In genomic region chr3:101070230-101070795, GRCm38 (mm10) we compare ENCODE assay signal across 8 mouse cellular contexts. TPM values are rescaled to one million over a fixed set of nuclear protein-coding genes. Genes with fewer than 3 reads are reported as not detected.
DNase-seq lines count a peak whose midpoint lies in the region; ATAC-seq and TF ChIP-seq lines count a peak whose summit lies in the region.

No protein-coding gene starts in this region.

- H3K9ac ChIP-seq in intestine, embryonic 16.5 days (ENCODE audit: low read depth, low read length) = no peak overlapping the region

- peak; percentile 70 for DNase-seq in 3134 (ENCODE audit: extremely low read depth, insufficient read length, low spot score)
- DNase-seq in adrenal gland, postnatal 10 days = peak; percentile 68
- peak; percentile 85 for DNase-seq in gastrocnemius, postnatal 14 days
- no peak for DNase-seq in left cerebral cortex, postnatal 4 days
- no peak for DNase-seq in embryo, embryonic 10 days (ENCODE audit: low spot score)
- no peak for DNase-seq in frontal cortex, adult 2 months (ENCODE audit: extremely low spot score in 1 of 2, low spot score in 1 of 2)

- no peak overlapping the region for H3K4me2 ChIP-seq in intestine, embryonic 16.5 days (ENCODE audit: low read depth, low read length)
- peak overlapping the region; percentile 63 for H3K4me2 ChIP-seq in myocyte (ENCODE audit: low read depth)

- WGBS in intestine, embryonic 16.5 days = 49% methylated on average over 10 of the region's 10 CpGs

- TF ChIP-seq POLR2A in myocyte (IDR thresholded peaks at IDR 0.05; ENCODE audit: insufficient read length, low read depth) = no peak

- H3ac ChIP-seq in myocyte (ENCODE audit: control insufficient read depth, insufficient read length) = no peak overlapping the region

- H3K4me1 ChIP-seq in intestine, embryonic 16.5 days (ENCODE audit: control insufficient read depth, insufficient read depth, low read length) = peaks cover 14% of the 10 kb centered on the region; the same call in 1 of the 2 replicates

- H3K9me3 ChIP-seq in intestine, embryonic 16.5 days (ENCODE audit: control insufficient read depth, low read length) = no peaks in the 10 kb centered on the region

- intact Hi-C loops in gastrocnemius, postnatal 14 days (cut with DNase I; ENCODE audit: low total_unique reads) = no loop called here
- intact Hi-C loops in left cerebral cortex, postnatal 4 days (cut with DNase I) = no loop called here

- peak overlapping the region; percentile 58; the same call in 1 of the 2 replicates for H3K27ac ChIP-seq in intestine, embryonic 16.5 days (ENCODE audit: low read length)

- no peaks in the 10 kb centered on the region for H3K79me2 ChIP-seq in myocyte (ENCODE audit: control insufficient read depth, insufficient read depth)

- peak; percentile 68 for ATAC-seq in intestine, embryonic 16.5 days

- no peaks in the 10 kb centered on the region for H3K36me3 ChIP-seq in intestine, embryonic 16.5 days (ENCODE audit: control insufficient read depth, insufficient read depth, low read length)
- no peaks in the 10 kb centered on the region for H3K36me3 ChIP-seq in myocyte (ENCODE audit: control insufficient read depth, insufficient read depth)

- H3K4me3 ChIP-seq in intestine, embryonic 16.5 days (ENCODE audit: low read length) = no peak overlapping the region
- no peak overlapping the region for H3K4me3 ChIP-seq in myocyte

- H3K27me3 ChIP-seq in intestine, embryonic 16.5 days (replicated peaks; ENCODE audit: control insufficient read depth, insufficient read depth, low read length) = no peaks in the 10 kb centered on the region
- H3K27me3 ChIP-seq in myocyte (ENCODE audit: control insufficient read depth, insufficient read depth, insufficient read length) = no peaks in the 10 kb centered on the region

TF ChIP-seq in myocyte, 11 proteins besides CTCF, POLR2A, EP300 and RAD21:
- TF ChIP-seq MYOG (IDR thresholded peaks at IDR 0.05; ENCODE audit: control insufficient read depth in 1 of 3, insufficient read depth in 1 of 3, insufficient read length in 2 of 3, low read depth in 2 of 3) (peak; percentile 45 to 88 (median 88)), E2F4 (IDR thresholded peaks at IDR 0.05; ENCODE audit: insufficient read depth) (no peak), TCF12 (IDR thresholded peaks at IDR 0.05; ENCODE audit: insufficient read depth, poor library complexity, severe bottlenecking) (peak; percentile 72), REST (IDR thresholded peaks at IDR 0.05; ENCODE audit: insufficient read depth, insufficient read length) (no peak), MYOD1 (IDR thresholded peaks at IDR 0.05; ENCODE audit: control insufficient read depth in 1 of 3, insufficient read length in 2 of 3, low read depth in 2 of 3) (peak; percentile 82 to 90 (median 87)), CEBPB (IDR thresholded peaks at IDR 0.05; ENCODE audit: insufficient read depth, poor library complexity, severe bottlenecking) (peak; percentile 75), SRF (IDR thresholded peaks at IDR 0.05; ENCODE audit: control insufficient read depth, insufficient read length, low read depth) (peak; percentile 11)

RNA-seq across cellular contexts. Expression of gene Ptgfrn, which starts 39.8 kb away (rescaled TPM):
- total RNA-seq in adrenal gland, postnatal 10 days (2021) = 10 to 100 TPM; 35.7 to 35.8 TPM
- 10 to 100 TPM; 31.6 to 39.6 TPM for total RNA-seq in gastrocnemius, postnatal 14 days (2021)
- polyA plus RNA-seq in intestine, embryonic 16.5 days (2015; fragmentation: Nextera tagmentation; extraction: Ambion mirVana) = 3.0 and 3.2 TPM in 2 replicates
- polyA plus RNA-seq in myocyte (2012; fragmentation: generic; extraction: Trizol) = 62.8 TPM
- total RNA-seq in left cerebral cortex, postnatal 4 days (2021) = 10 to 100 TPM; 60.5 to 62.5 TPM
- polyA plus RNA-seq in frontal cortex, adult 2 months (2012; rRNA removed) = 9.9 and 10.6 TPM in 2 replicates

RNA-seq across cellular contexts. Expression of gene Cd101, which starts 41.0 kb away (rescaled TPM):
- total RNA-seq in adrenal gland, postnatal 10 days (2021) = under 1 TPM; 0.12 to 0.27 TPM
- under 1 TPM; 0.39 to 0.55 TPM for total RNA-seq in gastrocnemius, postnatal 14 days (2021)
- polyA plus RNA-seq in intestine, embryonic 16.5 days (2015; fragmentation: Nextera tagmentation; extraction: Ambion mirVana) = 0.09 and 0.13 TPM in 2 replicates
- polyA plus RNA-seq in myocyte (2012; fragmentation: generic; extraction: Trizol) = not detected
- under 1 TPM; 0.34 to 0.48 TPM for total RNA-seq in left cerebral cortex, postnatal 4 days (2021)
- 0.13 and 0.16 TPM in 2 replicates for polyA plus RNA-seq in frontal cortex, adult 2 months (2012; rRNA removed)

Comparison
In these comparisons a context has a peak if more than half of its experiments do, and no peak if none do; other contexts are left out.
1. DNase-seq: peak in 3134 (single experiment), adrenal gland, postnatal 10 days (single experiment) and gastrocnemius, postnatal 14 days (single experiment); none in left cerebral cortex, postnatal 4 days (single experiment), embryo, embryonic 10 days (single experiment) and frontal cortex, adult 2 months (0 of 2).